Mouse (Mus musculus) skeletal muscle tissue, adult 2 months (tissue): ENCODE results near the gene Slc25a21.
A peak's percentile ranks its signal among the peaks of the same experiment; 100 is the strongest.

Experiments
- DNase-seq: peaks from one replicate; pipeline ENCODE4 v3.0.0-alpha.2; 2012; ENCODE audit warnings: low read depth, low spot score

Gene Slc25a21

DNA sequence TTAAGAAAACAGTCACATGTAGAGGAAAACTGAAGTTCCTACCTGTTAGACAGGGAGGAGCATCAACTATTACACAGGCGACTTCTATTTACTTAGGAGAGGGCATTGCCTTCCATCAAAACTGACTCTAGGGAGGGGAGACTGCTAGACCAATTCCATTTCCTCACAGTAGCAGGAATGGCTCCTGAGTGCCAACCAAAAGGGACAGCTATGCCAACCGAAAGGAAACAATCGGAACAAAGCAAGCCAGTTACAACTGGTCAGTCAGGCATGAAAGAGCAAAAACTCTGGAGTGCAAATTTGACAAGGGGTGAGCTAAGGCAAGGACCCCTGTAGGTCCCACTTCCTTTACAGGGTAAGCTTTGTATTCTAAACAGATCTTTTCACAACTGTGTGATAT is 319.5 kb downstream of the Slc25a21 start:
- DNase-seq: no peak

DNA sequence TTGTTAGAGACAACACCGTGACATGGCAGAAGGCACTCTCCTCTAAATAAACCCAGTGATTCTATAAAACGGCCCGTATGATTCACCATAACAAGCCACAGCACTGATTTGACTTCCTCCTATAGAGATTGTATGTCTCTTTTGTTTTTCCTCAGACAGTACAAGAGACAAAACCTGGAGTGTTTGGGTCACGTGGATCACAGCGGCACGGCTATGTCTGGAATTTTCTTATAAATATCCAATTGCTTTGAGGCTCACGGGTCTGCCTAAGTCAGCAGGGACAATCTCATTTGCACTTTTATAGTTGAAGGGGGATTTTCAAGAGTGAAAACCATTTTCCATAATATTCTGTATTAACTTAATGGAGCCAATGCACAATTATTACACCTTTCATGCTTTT is 320.7 kb downstream of the Slc25a21 start:
- DNase-seq: no peak

DNA sequence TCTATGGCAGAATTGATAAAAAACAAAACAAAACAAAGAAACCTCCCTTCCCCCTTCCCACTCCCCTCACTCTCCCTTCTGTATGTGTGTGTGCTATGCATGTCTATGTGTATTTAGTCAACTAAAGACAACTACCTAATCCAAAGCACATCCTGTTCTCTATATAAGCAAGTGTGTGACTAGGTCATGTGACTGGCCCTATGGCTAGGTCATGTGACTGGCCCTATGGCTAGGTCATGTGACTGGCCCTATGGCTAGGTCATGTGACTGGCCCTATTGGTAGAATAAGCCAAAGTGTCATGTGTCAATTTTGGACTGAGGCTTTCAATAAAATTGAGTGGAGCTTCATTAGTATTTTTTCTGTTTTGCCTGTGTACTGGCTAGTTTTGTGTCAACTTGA is 324.1 kb downstream of the Slc25a21 start:
- DNase-seq: no peak

DNA sequence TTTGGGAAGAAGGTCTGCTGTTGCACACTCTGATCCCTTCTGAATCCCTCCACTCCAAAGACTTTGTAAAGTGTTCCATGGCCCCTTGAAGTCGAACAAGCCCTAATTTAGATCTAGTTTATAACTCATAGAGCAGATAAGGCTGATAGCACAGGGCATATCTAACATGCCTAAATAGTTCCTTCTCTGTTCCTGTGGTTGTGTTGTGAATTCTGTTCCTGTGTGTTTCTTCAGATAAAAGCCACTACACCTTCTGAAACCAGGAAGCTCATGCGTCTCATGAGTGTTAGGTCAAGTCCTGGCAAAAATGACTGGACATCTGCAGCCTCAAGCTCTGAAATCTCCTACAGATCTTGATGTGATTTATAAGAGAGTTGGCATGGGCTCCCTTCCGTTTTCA is 326.7 kb downstream of the Slc25a21 start:
- no peak for DNase-seq

DNA sequence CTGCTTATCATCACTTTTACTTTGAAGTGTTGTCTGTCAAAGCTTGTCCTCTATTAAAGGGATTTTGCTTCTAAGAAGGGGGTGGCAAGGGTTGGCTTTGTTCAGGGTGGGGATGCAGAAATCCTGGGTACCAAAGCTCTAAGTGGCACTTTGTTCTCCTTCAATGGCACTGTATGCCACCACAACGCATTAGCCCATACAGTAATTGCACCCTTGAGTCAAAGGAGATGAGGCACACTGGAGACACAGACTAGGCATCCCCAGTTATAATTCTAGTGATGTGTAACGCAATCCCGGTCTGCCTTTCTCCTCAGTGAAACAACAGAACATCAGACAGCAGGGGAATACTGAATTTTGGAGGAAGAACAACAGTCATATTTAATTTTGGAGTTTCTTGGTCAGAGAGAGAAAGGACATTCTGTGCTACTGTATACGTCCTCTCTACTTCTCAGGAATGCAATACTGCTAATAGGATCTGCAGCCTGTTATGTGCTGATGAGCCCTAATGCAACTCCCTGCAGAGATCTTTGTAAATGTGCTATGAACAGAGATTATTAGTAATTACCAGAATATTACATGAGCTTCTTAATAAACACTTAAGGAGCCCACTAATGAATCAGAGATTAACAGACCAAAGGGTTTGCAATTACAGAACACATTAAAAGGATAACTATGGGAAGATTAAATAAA is 333.3 kb downstream of the Slc25a21 start:
- no peak for DNase-seq

DNA sequence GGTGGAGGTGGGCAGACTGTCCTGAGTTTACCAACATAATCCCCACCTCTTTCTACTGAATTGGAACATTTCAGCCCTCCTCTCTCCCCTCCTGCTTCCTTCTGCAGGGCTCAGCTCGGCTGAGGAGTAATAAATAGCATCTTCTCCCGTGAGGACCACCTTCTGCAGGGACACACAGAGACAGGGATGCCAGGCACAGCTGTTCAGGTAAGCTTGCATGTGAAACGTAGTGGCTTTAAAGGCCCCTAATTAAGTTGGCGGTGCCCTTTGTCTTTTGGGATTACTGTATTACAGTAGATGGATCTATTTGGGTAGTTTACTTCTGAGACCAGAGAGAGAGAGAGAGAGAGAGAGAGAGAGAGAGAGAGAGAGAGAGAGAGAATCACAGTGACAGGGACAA is 344.6 kb downstream of the Slc25a21 start:
- no peak for DNase-seq

DNA sequence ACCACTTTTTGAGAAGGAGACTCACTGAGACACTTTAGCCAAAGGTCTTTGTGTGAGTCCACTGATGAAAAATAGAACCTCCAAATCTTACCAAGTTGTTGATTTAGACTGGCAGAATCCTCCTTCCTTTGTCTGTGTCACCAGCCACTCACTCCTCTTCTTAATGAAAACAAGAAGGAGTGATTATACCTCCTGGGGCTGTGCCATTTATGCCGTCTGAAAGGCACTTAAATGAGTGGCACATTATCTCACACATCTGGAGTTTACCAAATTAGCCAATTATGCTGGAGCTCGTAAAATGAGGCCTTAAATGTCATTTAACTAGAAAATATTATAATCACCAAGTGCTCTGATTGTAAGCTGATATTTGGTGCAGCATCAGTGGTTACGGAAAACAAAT is 345.8 kb downstream of the Slc25a21 start:
- no peak for DNase-seq

DNA sequence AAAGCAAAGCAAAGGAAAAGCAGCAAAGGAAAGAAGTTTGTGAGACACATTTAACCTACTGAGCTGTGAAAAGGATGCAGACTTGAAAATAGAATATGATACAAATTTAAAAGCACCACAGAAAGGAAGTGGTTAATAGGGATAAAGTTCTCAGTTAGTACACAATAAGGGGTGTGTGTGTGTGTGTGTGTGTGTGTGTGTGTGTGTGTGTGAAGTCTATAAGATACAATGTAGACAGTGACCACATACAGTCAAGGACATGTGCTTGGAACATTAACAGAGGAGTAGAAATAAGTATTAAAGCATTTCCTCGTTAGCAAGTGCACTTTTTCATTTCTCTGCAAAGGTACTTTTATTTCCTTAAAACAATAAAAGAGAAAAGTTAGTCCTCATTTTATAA is 367.3 kb downstream of the Slc25a21 start:
- no peak for DNase-seq

DNA sequence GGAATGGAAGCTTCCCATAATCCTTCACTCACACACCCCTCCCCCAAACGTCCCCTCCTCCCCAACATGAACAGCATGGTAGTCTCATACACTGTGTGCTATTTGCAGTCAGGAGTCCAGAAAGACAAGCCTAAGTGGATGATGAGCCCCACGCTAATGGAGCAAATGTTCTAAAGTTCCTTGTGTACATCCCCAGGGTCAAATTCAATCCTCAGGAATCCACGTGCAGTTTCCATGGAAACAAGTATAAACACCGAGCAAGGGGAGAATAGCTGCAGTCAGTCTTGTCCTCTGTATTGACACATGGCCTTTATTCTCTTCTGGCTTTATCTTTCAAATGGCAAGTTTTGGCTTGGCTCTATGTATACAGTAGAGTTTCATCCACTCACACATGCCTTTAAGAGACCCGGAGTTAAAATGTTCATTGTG is 367.8 kb downstream of the Slc25a21 start:
- no peak for DNase-seq

DNA sequence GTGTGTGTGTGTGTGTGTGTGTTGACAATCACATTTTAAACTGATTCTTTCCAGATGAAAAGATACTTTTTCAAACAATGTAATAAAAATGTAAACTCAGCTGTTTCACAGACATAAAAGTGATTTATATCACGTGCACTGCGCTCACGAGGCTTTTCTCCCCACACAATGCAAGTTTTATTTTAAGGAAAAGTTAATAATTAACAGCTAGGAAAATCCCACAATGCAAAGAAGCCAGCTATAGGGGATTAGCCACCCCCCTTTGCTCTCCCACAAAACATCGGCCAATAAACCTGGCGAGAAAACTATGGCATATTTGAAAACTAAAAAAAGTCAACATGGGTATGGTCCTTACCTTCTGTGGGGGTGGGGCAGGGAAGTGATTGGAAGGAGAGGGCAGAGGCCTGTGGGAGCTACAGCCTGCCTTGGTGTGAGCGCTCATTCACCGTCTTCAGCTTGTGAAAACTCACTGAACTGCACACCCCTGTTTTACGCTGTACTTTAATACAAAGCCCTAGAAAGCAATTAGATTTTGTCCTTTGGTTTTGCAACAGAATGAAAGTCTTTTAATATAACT is 369.4 kb downstream of the Slc25a21 start:
- DNase-seq: no peak

DNA sequence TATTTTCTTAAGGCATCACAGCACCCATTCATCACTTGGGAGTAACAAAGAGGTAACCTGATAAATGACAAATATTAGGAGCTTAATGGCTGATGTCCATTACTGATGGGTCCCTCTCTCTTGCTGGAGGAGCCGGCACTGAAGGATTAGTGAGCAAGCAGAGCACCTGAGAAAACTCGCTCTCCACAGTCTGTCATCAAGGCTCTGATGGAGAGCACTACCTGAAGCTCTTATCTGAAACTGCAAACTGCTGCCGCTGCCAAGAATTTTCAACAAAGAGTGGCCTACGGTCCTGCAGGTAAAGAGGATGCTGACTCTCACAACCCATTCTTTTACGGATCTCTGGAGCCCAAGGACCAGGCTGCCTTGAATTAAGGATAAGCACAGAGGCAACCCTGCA is 372.6 kb downstream of the Slc25a21 start:
- DNase-seq: no peak

DNA sequence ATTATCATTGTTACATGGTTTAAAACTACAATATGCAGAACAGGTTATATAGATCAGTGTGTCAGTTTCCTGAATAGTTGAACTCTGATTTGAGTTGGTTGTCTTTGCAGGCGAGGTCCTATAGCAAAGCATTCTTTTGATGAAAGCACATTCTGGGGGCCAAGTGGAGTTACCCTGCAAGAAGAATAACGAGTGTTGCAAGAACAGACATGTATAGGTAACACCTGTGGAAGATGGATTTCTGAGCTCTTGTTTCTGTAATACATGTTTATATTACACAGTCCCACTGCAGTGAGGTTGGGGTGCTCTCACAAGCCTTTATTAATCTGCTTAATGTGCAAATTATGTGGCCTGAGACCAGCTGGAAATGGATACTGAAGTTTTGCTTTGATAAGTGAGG is 375.1 kb downstream of the Slc25a21 start:
- DNase-seq: no peak

DNA sequence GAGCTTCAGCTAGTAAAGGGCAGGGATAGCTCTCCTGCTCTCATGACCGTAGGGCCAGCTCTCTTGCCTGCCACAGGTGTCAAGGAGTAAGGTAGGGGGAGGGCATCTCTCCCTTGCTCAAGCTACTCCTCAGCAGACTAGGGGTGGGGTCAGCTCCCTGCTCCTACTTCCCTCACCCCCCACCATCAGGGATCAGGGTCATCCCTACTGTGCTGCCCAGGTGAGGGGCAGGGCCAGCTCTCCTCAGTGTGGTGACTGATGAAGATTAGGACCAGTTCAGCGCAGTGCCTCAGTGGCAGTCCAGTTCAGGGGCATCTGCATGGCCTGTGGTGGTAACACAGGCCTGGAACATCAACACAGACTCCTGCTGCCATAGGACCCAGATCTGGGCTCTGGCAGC is 376.7 kb downstream of the Slc25a21 start:
- DNase-seq: no peak

DNA sequence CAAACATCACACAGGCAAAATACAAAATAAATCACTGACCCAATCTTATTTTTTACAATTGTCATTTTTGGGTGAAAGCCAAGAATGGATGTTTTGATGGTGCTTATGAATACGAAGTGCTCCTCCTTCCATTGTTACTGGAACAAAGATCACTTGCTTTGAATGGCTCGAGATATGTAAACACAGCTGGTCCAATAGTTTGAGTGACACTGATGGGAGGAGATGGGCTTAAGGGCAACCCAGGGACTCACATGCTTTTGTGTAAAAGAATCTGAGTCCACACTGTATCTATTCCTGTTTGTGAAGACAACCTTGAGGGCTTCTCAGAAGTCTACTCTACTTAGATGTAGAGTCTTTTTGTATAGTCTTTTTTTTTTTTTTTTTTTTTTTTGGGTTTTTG is 389.8 kb downstream of the Slc25a21 start:
- DNase-seq: no peak

DNA sequence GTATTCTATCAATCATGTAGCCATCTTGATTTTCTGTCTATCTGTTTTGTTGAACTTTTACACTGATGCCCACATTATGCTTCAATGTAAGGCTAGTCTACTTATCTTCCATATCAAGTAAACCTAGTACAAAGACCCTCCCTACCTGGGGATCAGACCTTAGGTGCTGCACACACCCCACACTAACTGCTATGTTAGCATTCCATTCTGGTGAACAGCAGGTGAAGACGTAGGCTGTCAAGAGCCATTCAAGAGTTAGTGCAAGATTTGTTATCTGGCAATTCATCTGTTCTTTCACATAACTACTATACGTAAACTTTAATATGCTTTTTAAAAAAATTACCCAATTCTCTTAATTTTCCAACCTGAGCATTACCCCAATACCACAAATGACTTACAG is 390.2 kb downstream of the Slc25a21 start:
- no peak for DNase-seq

DNA sequence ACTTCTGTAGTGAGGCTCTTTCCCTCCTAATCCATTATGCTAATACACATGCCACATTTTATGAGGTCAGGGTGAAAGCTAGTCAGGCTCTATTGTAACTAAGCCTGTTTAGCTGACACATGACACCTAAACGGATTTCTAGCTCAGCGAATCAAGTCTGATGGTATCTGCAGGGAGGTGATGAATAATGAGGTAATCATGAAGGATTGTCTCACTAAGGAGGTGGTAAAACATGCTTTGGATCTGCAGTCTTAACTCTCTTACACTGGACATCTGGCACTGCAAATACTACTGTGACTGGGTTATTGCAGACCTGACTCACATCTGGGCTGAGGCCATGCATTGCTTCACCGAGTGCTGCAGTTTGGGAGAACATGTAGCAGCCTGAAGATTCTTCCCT is 392.8 kb downstream of the Slc25a21 start:
- DNase-seq: no peak

DNA sequence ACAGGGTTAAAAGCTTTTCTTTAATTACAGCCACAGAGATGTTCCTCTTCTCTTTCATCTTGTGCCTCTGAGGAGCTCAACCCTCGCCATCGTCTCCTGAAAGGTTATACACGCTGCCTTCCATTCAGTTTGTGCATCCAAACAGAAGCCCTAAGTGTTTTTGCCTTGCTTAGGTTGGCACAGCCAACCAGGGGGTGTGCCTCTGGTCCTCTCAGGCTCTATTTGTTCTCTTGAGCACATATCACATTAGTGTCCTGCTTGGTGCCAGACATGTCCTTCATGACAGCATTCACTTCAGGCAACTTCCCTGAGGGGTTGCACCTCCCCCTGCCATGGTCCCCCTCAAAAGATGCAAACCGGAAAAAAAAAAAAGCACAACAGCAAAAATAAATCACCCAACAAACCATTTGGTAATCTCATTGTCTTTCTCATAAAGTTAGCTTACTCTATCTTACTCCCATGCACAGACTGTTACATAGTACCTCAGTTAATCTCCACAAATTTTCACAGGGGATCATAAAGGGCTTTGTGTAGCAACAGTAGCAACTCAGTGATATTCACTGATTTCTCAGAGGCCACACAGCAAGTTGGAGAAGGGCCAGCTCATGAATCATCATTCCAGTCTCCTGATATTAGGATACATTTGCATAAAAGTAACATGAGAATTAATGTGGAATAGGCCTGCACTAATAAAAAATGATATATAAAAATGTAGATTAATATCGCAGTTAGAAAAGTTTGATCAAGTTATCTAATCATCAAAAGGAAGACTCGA is 398.4 kb downstream of the Slc25a21 start:
- DNase-seq: no peak

DNA sequence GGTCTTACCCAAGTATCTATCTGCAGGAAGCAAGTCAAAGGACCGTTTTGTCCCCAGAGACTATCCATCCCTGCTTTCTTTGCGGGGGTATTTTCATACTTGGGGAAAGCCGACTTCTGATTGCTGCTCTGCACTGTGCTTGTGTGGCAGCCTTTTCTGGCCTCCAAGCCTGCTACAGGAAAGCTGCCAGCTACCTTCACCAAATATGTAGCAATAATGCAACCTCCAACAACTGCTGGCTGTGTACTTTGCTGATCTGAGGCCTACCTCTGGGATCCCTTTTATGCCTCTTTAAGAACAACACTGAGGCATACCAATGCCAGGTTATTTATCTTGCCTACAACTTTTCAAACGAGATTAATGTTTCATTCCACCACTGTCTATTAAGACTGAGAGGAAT is 408.0 kb downstream of the Slc25a21 start:
- DNase-seq: no peak

DNA sequence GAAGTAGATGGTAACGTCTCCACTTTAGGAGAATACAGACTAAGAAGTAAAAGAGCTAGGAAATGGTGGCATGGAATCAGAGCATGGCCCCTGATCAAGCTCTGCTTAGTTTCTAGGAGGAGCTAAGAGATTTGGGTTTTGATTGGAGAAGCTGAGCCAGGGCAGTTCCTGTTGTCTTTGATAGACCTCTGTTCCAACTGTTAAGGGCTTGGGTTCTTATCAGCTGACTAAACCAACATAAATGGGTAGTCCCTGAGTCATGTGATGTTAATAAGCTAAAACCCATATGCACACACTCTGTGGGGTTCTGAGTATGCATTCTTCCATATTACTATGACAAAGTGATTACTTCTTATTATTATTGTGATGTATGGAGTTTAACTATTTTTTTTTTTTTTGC is 412.0 kb downstream of the Slc25a21 start:
- DNase-seq: no peak

DNA sequence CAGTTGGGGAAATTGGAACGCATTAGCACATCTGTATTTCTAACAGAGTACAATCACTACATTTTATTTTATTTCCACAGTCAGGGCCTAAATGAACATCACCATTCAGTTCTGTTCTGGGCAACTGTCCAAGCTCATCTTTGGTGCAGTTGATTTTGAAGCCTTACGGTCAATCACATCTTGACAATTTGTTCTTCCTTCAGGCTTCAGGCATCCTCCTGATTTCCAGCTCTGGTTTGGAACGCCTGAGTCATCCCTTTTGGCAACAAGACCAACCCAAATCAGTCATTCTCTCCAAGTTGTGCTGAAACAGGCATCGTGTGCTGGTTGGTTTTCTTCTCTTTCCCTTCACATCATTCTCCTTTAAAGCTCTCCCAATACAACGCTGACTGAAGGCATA is 416.1 kb downstream of the Slc25a21 start:
- peak; percentile 10 for DNase-seq

DNA sequence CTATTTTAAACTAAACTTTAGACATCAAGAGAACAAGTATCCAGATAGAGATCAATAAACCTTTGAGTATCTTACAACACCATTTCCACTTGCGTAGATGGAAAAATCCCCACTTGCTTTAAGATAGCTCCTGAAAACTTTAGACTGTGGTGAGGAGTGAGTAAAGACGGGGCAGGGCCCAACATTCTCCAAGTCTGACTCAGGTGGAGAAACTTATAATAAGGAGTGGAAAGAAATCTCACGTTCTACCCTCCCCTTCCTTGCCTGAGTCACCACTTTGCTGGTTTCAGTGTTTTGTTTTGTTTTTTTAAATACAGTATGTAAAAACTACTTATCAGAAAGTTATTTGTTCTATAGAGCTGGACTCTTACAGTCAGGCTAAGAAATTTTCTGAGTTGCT is 417.7 kb downstream of the Slc25a21 start:
- no peak for DNase-seq

DNA sequence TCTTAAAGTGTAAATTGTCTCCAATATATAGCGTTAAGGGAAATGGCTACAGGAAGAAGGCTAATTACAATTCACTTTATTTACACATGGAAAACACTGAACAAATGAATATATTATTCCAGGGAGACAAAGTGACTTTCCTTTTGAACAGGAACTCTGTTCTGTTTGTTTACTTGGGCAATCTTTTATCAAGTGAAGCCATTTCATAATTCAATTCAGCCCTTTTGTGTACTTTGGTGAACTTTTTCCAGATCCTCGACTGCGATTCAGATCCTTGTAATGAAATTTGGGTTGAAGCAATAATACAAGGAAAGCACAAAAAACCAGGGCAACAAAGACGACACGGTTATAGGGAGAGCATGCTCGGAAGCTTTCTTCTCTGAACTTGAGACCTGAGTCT is 423.3 kb downstream of the Slc25a21 start:
- DNase-seq: no peak

DNA sequence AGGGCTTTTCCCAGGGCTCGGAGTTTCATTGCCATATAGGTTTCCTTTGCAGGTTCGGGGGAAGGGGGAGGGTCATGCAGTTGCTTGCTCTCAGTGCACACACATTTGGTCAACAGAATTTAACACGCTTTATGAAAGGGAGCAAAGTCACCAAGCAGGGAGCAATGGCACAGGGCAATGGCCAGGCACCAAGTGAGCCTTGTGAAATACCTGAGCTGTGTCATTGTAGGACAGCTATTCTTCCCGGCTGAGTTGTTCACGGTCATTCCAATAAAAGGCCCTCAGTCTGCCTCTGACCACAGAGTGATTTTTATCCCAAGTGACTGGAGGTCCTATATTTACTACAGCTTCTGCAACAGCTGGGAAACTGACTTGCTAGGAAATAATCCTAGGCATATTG is 427.9 kb downstream of the Slc25a21 start:
- DNase-seq: no peak
